Mouse (Mus musculus): ENCODE measurements around the gene Cmip. TPM values are rescaled to one million over a fixed set of nuclear protein-coding genes. Genes with fewer than 3 reads are reported as not detected.

Cmip gene
- polyA plus RNA-seq, 1 experiment, result not detected

DNA sequence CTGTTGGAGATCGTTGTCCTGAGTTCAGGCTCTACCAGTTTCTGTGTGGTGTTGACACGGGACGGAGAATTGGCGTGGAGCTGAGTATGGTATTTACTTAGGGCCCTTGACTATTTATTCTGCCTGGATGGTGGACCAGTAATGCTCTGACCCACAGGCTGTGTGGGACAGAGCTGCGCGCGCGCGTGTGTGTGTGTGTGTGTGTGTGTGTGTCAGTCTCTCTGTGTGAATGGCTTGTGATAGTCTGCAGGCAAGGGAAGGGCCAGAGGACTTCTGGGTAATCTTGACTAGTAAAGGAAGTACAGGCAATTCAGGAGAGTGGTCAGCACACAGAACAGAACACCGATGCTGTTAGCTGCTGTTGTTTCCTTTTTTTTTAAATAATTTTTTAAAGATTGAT is 24.8 kb downstream of the Cmip start:
- TF ChIP-seq CTCF (IDR thresholded peaks at IDR 0.05; ENCODE audit: insufficient read depth, low read depth, low read length) (no peak), POLR2A (IDR thresholded peaks at IDR 0.05; ENCODE audit: insufficient read depth, low read depth, low read length) (no peak)

DNA sequence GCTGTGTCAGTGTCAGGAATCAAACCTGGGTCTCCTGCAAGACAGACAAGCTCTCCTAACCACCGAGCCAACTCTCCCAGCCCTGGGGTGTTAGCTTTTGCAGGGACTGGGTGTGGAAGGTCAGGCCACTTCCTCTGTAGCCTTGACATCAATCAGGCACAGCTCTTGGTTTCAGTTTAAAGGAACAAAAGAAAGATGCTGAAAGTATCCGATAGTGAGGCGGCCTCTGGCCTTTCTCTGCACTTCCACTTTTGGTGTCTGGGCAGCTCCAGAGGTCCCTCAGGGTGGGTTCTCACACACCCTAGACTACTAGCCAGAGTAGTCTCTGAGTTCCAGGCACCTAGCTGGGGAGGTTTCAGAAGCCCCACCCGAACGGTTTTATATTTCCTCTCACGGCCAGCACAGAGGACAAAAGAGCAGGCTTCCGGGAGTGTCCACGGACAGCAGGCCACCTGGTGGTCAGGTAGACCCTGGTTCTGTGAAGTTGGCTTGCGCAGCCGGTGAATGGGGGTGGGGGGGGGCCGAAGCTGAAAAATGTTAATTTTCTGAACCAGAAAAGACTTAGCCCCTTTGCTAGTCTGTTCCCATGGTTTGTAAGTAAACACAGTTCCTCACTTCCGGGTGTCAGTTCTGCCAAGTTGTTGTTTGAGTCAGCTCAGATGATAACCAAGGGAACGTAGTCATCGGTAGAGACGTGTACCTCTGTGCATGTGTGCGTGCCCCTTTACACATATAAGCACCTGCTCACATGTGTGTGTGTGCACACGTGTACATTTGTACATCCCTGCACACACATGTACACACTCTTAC is 25.5 kb downstream of the Cmip start:
- Histone ChIP-seq H3K27ac (ENCODE audit: insufficient read depth, low read depth, low read length) (no peak overlapping the region), H3K4me1 (ENCODE audit: control insufficient read depth, insufficient read depth, low read length) (peaks cover 67% of the 10 kb centered on the region), H3K4me3 (ENCODE audit: insufficient read depth, low read depth, low read length) (no peak overlapping the region)
- 58% methylated on average over 17 of the region's 17 CpGs for WGBS
- TF ChIP-seq POLR2A (IDR thresholded peaks at IDR 0.05; ENCODE audit: insufficient read depth, low read depth, low read length), result no peak
- no peak for TF ChIP-seq CTCF (IDR thresholded peaks at IDR 0.05; ENCODE audit: insufficient read depth, low read depth, low read length)

More for the DNA sequence above, 24.8 kb downstream of the Cmip start:
- no peak overlapping the region for H3K4me3 ChIP-seq (ENCODE audit: insufficient read depth, low read depth, low read length)
- 88% methylated on average over 10 of the region's 10 CpGs for WGBS
- H3K4me1 ChIP-seq (ENCODE audit: control insufficient read depth, insufficient read depth, low read length), result peaks cover 66% of the 10 kb centered on the region
- no peak overlapping the region for H3K27ac ChIP-seq (ENCODE audit: insufficient read depth, low read depth, low read length)

DNA sequence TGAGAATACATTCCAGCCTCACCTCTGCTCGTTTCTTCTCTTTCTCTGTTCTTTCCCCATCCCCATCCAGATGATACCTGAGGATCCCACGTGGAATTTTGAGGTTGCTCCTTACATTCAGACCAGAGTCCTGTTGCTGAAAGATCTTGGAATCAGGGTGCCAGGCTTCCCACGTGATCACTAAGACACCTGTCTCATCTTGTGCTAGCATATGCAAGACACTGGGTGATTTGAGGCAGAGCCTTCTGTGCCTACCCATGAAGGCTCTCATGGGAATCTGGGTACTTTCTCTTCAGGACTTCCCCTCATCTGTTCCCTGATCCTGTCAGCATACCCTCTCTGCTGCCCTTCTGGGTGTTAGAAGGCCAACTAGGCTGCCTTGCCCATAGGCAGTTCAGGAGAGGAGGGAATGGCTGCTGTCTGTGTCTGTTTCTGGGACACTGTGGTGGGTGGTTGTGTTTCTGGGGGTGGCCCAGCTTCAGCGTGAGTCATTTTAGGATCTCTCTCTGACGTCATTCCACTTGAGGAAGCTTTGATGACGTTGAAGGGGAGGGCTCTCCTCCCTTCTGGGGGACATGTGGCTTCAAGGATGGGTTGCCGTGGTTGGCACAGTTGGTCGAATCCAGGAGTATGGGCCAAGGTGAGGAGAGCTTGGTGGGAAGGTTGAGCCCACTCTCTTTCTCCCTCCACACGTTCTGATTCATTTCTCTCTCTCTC is 28.1 kb downstream of the Cmip start:
- Histone ChIP-seq H3K4me3 (ENCODE audit: insufficient read depth, low read depth, low read length) (no peak overlapping the region), H3K4me1 (ENCODE audit: control insufficient read depth, insufficient read depth, low read length) (peaks cover 65% of the 10 kb centered on the region), H3K27ac (ENCODE audit: insufficient read depth, low read depth, low read length) (peak overlapping the region; percentile 42)
- WGBS, result 58% methylated on average over 9 of the region's 9 CpGs
- TF ChIP-seq POLR2A (IDR thresholded peaks at IDR 0.05; ENCODE audit: insufficient read depth, low read depth, low read length), result no peak
- no peak for TF ChIP-seq CTCF (IDR thresholded peaks at IDR 0.05; ENCODE audit: insufficient read depth, low read depth, low read length)

DNA sequence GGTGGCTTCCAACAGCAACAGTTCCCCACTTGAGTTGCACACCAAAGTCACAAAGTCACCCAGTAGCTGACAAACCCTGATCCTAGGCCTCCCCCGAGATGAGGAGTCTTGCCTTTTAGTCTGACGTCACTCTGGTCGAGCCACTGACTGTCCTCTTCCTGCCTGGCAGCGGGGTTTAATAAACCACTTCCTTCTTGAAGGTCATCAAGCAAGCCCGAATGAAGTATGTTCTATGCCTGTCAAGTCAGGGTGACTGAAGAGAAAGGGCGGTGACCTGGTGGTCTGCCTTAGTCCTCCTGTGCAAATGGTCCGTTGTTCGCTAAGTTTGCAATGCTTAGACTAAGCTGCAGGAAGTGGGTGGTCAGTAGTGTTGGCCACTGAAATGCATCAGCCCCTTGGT is 31.1 kb downstream of the Cmip start:
- no peak overlapping the region for H3K4me3 ChIP-seq (ENCODE audit: insufficient read depth, low read depth, low read length)
- no peak for TF ChIP-seq CTCF (IDR thresholded peaks at IDR 0.05; ENCODE audit: insufficient read depth, low read depth, low read length)
- TF ChIP-seq POLR2A (IDR thresholded peaks at IDR 0.05; ENCODE audit: insufficient read depth, low read depth, low read length), result no peak
- WGBS, result 90% methylated on average over 8 of the region's 8 CpGs
- no peak overlapping the region for H3K27ac ChIP-seq (ENCODE audit: insufficient read depth, low read depth, low read length)
- peaks cover 68% of the 10 kb centered on the region for H3K4me1 ChIP-seq (ENCODE audit: control insufficient read depth, insufficient read depth, low read length)

DNA sequence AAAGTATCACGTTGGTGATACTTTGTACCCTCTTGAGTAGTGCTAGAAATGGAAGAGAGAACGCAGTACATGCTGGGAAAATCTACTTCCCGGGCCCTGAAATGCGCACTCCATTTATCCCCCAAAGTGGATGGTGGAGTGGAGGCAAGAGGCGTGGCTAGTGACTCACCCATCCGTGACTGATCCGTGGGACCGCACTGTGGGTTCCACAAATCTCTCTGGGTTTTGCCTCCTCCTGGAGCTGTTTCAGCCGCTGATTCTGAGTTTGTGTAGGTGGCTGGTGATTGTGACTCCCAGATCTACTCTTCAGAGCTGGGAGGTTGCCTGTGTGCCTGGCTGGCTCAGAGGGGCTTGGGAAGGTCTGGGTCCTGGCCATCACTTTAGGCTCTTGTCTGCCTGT is 32.2 kb downstream of the Cmip start:
- H3K4me3 ChIP-seq (ENCODE audit: insufficient read depth, low read depth, low read length), result no peak overlapping the region
- peaks cover 68% of the 10 kb centered on the region for H3K4me1 ChIP-seq (ENCODE audit: control insufficient read depth, insufficient read depth, low read length)
- H3K27ac ChIP-seq (ENCODE audit: insufficient read depth, low read depth, low read length), result peak overlapping the region; percentile 85
- TF ChIP-seq POLR2A (IDR thresholded peaks at IDR 0.05; ENCODE audit: insufficient read depth, low read depth, low read length), result no peak
- TF ChIP-seq CTCF (IDR thresholded peaks at IDR 0.05; ENCODE audit: insufficient read depth, low read depth, low read length), result no peak
- 34% methylated on average over 9 of the region's 9 CpGs for WGBS

DNA sequence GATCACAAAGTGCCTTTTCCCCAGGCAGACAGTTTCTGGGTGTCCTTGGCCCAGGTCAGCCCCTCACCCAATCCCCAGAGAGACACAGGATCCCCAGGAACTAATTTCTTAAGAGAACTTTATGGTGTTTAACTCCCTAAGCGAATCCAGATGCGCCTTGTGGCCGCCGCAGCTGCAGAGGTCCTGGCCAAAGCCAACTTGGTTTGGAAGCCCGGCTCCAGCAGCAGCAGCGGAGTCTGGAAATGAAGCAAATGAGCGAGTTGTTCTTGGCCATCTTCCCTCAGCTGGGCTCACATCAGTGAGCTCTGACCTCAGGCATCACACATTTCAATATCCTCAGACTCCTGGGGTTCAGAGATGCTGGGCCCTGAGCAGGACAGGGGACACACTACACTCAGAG is 33.6 kb downstream of the Cmip start:
- WGBS, result 44% methylated on average over 7 of the region's 7 CpGs
- TF ChIP-seq POLR2A (IDR thresholded peaks at IDR 0.05; ENCODE audit: insufficient read depth, low read depth, low read length) (no peak), CTCF (IDR thresholded peaks at IDR 0.05; ENCODE audit: insufficient read depth, low read depth, low read length) (no peak)
- no peak overlapping the region for H3K27ac ChIP-seq (ENCODE audit: insufficient read depth, low read depth, low read length)

DNA sequence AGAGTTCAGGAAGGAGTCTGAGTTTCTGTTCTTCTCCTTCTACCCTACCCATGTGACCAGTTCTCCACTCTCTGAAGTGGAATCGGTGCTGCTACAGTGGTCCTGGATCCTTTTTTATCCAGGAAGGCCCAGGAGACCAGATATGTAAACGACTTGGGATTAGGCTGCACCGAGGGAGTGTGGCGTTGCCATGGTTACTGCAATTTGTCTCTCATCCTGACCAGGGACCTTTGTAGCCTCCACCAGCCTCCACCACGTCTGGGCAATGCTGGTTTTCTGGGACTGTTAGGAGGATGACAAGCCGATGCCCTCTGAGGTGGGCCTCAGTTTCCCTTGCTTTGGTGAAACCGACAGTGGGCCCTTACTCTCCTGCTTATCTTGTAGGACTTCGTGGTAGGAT is 35.4 kb downstream of the Cmip start:
- peaks cover 64% of the 10 kb centered on the region for H3K4me1 ChIP-seq (ENCODE audit: control insufficient read depth, insufficient read depth, low read length)
- H3K27ac ChIP-seq (ENCODE audit: insufficient read depth, low read depth, low read length), result no peak overlapping the region
- no peak overlapping the region for H3K4me3 ChIP-seq (ENCODE audit: insufficient read depth, low read depth, low read length)
- WGBS, result 42% methylated on average over 8 of the region's 8 CpGs
- no peak for TF ChIP-seq POLR2A (IDR thresholded peaks at IDR 0.05; ENCODE audit: insufficient read depth, low read depth, low read length)

More for the DNA sequence above, 33.6 kb downstream of the Cmip start:
- no peak overlapping the region for H3K4me3 ChIP-seq (ENCODE audit: insufficient read depth, low read depth, low read length)
- peaks cover 67% of the 10 kb centered on the region for H3K4me1 ChIP-seq (ENCODE audit: control insufficient read depth, insufficient read depth, low read length)

DNA sequence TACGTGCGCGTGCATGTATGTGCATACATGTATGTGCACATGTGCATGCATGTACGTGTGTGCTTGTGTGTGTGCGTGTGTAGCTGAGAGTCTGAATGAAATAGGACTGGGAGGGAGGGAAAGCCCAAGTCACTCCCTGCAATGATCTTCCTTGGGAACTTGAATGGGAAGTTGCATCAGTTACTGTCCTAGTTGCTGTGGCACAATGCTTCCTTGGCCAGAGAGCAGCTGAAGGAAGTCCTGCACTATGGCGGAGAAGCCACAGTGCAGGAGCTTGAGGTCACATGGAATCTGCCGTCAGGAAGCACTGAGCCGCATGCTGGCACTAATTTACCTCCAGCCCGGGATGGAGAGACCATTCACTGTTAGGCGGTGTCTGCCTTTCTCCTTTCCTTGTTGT is 37.9 kb downstream of the Cmip start:
- WGBS, result 75% methylated on average over 10 of the region's 10 CpGs
- peaks cover 69% of the 10 kb centered on the region for H3K4me1 ChIP-seq (ENCODE audit: control insufficient read depth, insufficient read depth, low read length)
- TF ChIP-seq CTCF (IDR thresholded peaks at IDR 0.05; ENCODE audit: insufficient read depth, low read depth, low read length) (no peak), POLR2A (IDR thresholded peaks at IDR 0.05; ENCODE audit: insufficient read depth, low read depth, low read length) (no peak)
- no peak overlapping the region for H3K27ac ChIP-seq (ENCODE audit: insufficient read depth, low read depth, low read length)
- H3K4me3 ChIP-seq (ENCODE audit: insufficient read depth, low read depth, low read length), result no peak overlapping the region

DNA sequence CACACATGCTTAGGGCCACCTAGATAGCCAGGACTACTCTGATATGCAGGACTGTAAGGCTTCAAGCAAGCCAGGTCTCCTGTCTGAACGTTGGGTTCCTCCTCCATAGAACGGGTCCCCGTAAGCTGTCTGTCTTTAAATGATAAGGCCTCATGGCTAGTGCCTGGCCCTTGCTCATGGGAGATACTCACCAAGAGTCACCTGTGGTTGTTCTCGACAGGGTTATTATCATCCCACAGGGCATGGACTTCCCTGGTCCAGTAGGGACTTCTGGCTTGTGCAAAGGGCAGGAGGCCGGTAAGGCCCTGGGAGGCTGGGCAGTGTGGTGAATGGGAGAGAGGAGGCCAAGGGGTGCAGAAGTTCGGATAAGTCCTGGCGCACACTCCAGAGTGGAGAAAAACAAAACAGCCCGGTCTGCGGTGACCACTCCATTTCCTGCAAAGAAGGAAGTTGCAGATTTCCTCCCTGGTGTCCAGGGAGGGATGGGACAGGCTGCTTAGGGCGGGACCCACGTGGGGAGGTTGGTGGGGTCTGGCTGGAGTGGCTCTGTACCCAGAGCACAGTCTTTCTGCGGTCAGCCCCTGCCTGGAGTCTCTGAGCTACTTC is 41.2 kb downstream of the Cmip start:
- no peak overlapping the region for H3K4me3 ChIP-seq (ENCODE audit: insufficient read depth, low read depth, low read length)
- TF ChIP-seq CTCF (IDR thresholded peaks at IDR 0.05; ENCODE audit: insufficient read depth, low read depth, low read length) (no peak), POLR2A (IDR thresholded peaks at IDR 0.05; ENCODE audit: insufficient read depth, low read depth, low read length) (no peak)
- peaks cover 62% of the 10 kb centered on the region for H3K4me1 ChIP-seq (ENCODE audit: control insufficient read depth, insufficient read depth, low read length)
- no peak overlapping the region for H3K27ac ChIP-seq (ENCODE audit: insufficient read depth, low read depth, low read length)
- WGBS, result 69% methylated on average over 12 of the region's 12 CpGs
